In genomic region chr13:75090411-75090779, GRCm38 (mm10) we compare ENCODE assay signal across 8 mouse cellular contexts. TPM values are rescaled to one million over a fixed set of nuclear protein-coding genes. Genes with fewer than 3 reads are reported as not detected.
DNase-seq lines count a peak whose midpoint lies in the region; ATAC-seq and TF ChIP-seq lines count a peak whose summit lies in the region.

No protein-coding gene starts in this region.

- peak overlapping the region; percentile 57 for H3K4me2 ChIP-seq in embryonic facial prominence, embryonic 11.5 days (ENCODE audit: low read depth, low read length)
- peak overlapping the region; percentile 58 for H3K4me2 ChIP-seq in intestine, postnatal 0 days (replicated peaks; ENCODE audit: low read depth)
- peak overlapping the region; percentile 80 for H3K4me2 ChIP-seq in neural tube, embryonic 12.5 days (replicated peaks)

- no peak overlapping the region; the same call in 1 of the 2 replicates for H3K9ac ChIP-seq in embryonic facial prominence, embryonic 11.5 days (replicated peaks; ENCODE audit: low read length)
- H3K9ac ChIP-seq in intestine, postnatal 0 days (ENCODE audit: low read depth, low read length): no peak overlapping the region
- H3K9ac ChIP-seq in neural tube, embryonic 12.5 days: peak overlapping the region; percentile 38

- TF ChIP-seq POLR2A in bone marrow macrophage, adult 2 months (IDR thresholded peaks at IDR 0.05; ENCODE audit: borderline replicate concordance, low read depth, low read length): no peak

- DNase-seq in kidney, postnatal 4 days: peak; percentile 5 to 8
- DNase-seq in kidney, adult 9 months: no peak
- peak; percentile 45 for DNase-seq in embryonic facial prominence, embryonic 11.5 days (ENCODE audit: low spot score)
- DNase-seq in T-cell, adult 2 months (ENCODE audit: low spot score): no peak
- no peak for DNase-seq in lung, postnatal 25 days (ENCODE audit: low spot score)

- no peaks in the 10 kb centered on the region for H3K9me3 ChIP-seq in embryonic facial prominence, embryonic 11.5 days (replicated peaks; ENCODE audit: control insufficient read depth, low read length)
- H3K9me3 ChIP-seq in intestine, postnatal 0 days (ENCODE audit: control insufficient read depth): no peaks in the 10 kb centered on the region
- H3K9me3 ChIP-seq in neural tube, embryonic 12.5 days: no peaks in the 10 kb centered on the region

- ATAC-seq in embryonic facial prominence, embryonic 11.5 days (replicated peaks; ENCODE audit: insufficient number of reproducible peaks, low FRiP score, low TSS enrichment, low read depth): 0 out of 2 replicates have a peak, but pooled peaks have one; percentile 56
- no peak for ATAC-seq in intestine, postnatal 0 days
- ATAC-seq in neural tube, embryonic 12.5 days (ENCODE audit: low FRiP score, low read depth): peak; percentile 76

- H3K36me3 ChIP-seq in embryonic facial prominence, embryonic 11.5 days (replicated peaks; ENCODE audit: control insufficient read depth, insufficient read depth, low read depth, low read length): no peaks in the 10 kb centered on the region
- H3K36me3 ChIP-seq in intestine, postnatal 0 days (ENCODE audit: control insufficient read depth, insufficient read depth): no peaks in the 10 kb centered on the region
- H3K36me3 ChIP-seq in neural tube, embryonic 12.5 days: no peaks in the 10 kb centered on the region

- no peak overlapping the region for H3K27ac ChIP-seq in bone marrow macrophage, adult 2 months (ENCODE audit: insufficient read depth, low read depth, low read length)
- H3K27ac ChIP-seq in embryonic facial prominence, embryonic 11.5 days (replicated peaks; ENCODE audit: low read depth, low read length): no peak overlapping the region
- no peak overlapping the region for H3K27ac ChIP-seq in intestine, postnatal 0 days (ENCODE audit: low read depth, low read length)
- H3K27ac ChIP-seq in neural tube, embryonic 12.5 days: no peak overlapping the region

- peaks cover 7% of the 10 kb centered on the region for H3K4me1 ChIP-seq in bone marrow macrophage, adult 2 months (ENCODE audit: control insufficient read depth, insufficient read depth, low read length)
- H3K4me1 ChIP-seq in embryonic facial prominence, embryonic 11.5 days (ENCODE audit: control insufficient read depth, insufficient read depth, low read length): no peaks in the 10 kb centered on the region
- no peaks in the 10 kb centered on the region for H3K4me1 ChIP-seq in intestine, postnatal 0 days (replicated peaks; ENCODE audit: control insufficient read depth, insufficient read depth, low read length)
- peaks cover 3% of the 10 kb centered on the region for H3K4me1 ChIP-seq in neural tube, embryonic 12.5 days

- peak overlapping the region; percentile 61 for H3K4me3 ChIP-seq in bone marrow macrophage, adult 2 months (ENCODE audit: insufficient read depth, low read length)
- peak overlapping the region; percentile 26 for H3K4me3 ChIP-seq in embryonic facial prominence, embryonic 11.5 days (ENCODE audit: low read depth, low read length)
- peak overlapping the region; percentile 33 for H3K4me3 ChIP-seq in intestine, postnatal 0 days (ENCODE audit: low read depth, low read length)
- H3K4me3 ChIP-seq in neural tube, embryonic 12.5 days: peak overlapping the region; percentile 48

- under 1% methylated on average over 12 of the region's 12 CpGs for WGBS in embryonic facial prominence, embryonic 11.5 days
- WGBS in intestine, postnatal 0 days: under 1% methylated on average over 12 of the region's 12 CpGs
- 1% methylated on average over 12 of the region's 12 CpGs for WGBS in neural tube, embryonic 12.5 days

- peaks cover 4% of the 10 kb centered on the region; the same call in 1 of the 2 replicates for H3K27me3 ChIP-seq in embryonic facial prominence, embryonic 11.5 days (ENCODE audit: control insufficient read depth, insufficient read depth, low read length)
- H3K27me3 ChIP-seq in intestine, postnatal 0 days (replicated peaks; ENCODE audit: control insufficient read depth, insufficient read depth, low read length): peaks cover 5% of the 10 kb centered on the region; the same call in 1 of the 2 replicates
- no peaks in the 10 kb centered on the region for H3K27me3 ChIP-seq in neural tube, embryonic 12.5 days (replicated peaks)

- no peak for TF ChIP-seq CTCF in bone marrow macrophage, adult 2 months (IDR thresholded peaks at IDR 0.05; ENCODE audit: low read depth, low read length)
- TF ChIP-seq CTCF in intestine, postnatal 0 days (IDR thresholded peaks at IDR 0.05; ENCODE audit: low read depth): no peak

RNA-seq across cellular contexts. Expression of gene Pcsk1, which starts 0.8 kb away (rescaled TPM):
- polyA plus RNA-seq in bone marrow macrophage, adult 2 months (2012; ENCODE audit: insufficient read depth, insufficient read length, missing spikeins): 0.32 and 0.58 TPM in 2 replicates
- 0.38 and 0.50 TPM in 2 replicates for polyA plus RNA-seq in embryonic facial prominence, embryonic 11.5 days (2014; fragmentation: Nextera tagmentation; extraction: Ambion mirVana)
- polyA plus RNA-seq in intestine, postnatal 0 days (2015; fragmentation: Nextera tagmentation; extraction: Ambion mirVana): 1.5 and 1.6 TPM in 2 replicates
- polyA plus RNA-seq in neural tube, embryonic 12.5 days (2016; fragmentation: Nextera tagmentation; extraction: Ambion mirVana): 1.3 and 2.6 TPM in 2 replicates

Comparison
In these comparisons a context has a peak if more than half of its experiments do, and no peak if none do; other contexts are left out.
1. DNase-seq: peak in kidney, postnatal 4 days (2 of 2) and embryonic facial prominence, embryonic 11.5 days (single experiment); none in kidney, adult 9 months (single experiment), T-cell, adult 2 months (single experiment) and lung, postnatal 25 days (single experiment).
2. Peak in every context shown above with its lines, with median percentiles within 50 percentile points of each other: H3K4me3 ChIP-seq and H3K4me2 ChIP-seq.